Mouse (Mus musculus): ENCODE results near the gene Cntd1. TPM values are rescaled to one million over a fixed set of nuclear protein-coding genes. Genes with fewer than 3 reads are reported as not detected.
A peak's percentile ranks its signal among the peaks of the same experiment; 100 is the strongest.
"Not testable (repeated sequence)": the region's sequence is repeated elsewhere in the genome, so short reads cannot be mapped to it uniquely, and the experiment has no call there.

Gene Cntd1
- polyA plus RNA-seq, 1 experiment = 0.20 TPM

- TF ChIP-seq CTCF (IDR thresholded peaks at IDR 0.05; ENCODE audit: extremely low read depth, insufficient read length, insufficient replicate concordance, low read depth, low read length) (no peak), POLR2A (IDR thresholded peaks at IDR 0.05; ENCODE audit: low read depth, low read length) (no peak)
- no peaks in the 10 kb centered on the region for H3K4me1 ChIP-seq (ENCODE audit: control insufficient read depth, insufficient read depth, insufficient read length, low read length)
- no peak overlapping the region for H3K27ac ChIP-seq (ENCODE audit: insufficient read depth, low read depth, low read length)
- peaks cover 34% of the 10 kb centered on the region for H3K36me3 ChIP-seq (ENCODE audit: control insufficient read depth, insufficient read depth, low read length)
- no peaks in the 10 kb centered on the region for H3K27me3 ChIP-seq (ENCODE audit: control insufficient read depth, insufficient read depth, low read length)
- no peak overlapping the region for H3K4me3 ChIP-seq (ENCODE audit: low read depth, low read length)
- WGBS = 90% methylated on average over 11 of the region's 11 CpGs
Observed at GRCm38 (mm10) chr11:101326147-101326546, 47.3 kb downstream of the Cntd1 start.

- Histone ChIP-seq H3K4me1 (ENCODE audit: control insufficient read depth, insufficient read depth, insufficient read length, low read length) (no peaks in the 10 kb centered on the region), H3K27me3 (ENCODE audit: control insufficient read depth, insufficient read depth, low read length) (no peaks in the 10 kb centered on the region), H3K27ac (ENCODE audit: insufficient read depth, low read depth, low read length) (no peak overlapping the region), H3K4me3 (ENCODE audit: low read depth, low read length) (no peak overlapping the region), H3K36me3 (ENCODE audit: control insufficient read depth, insufficient read depth, low read length) (peaks cover 23% of the 10 kb centered on the region)
- TF ChIP-seq CTCF (IDR thresholded peaks at IDR 0.05; ENCODE audit: extremely low read depth, insufficient read length, insufficient replicate concordance, low read depth, low read length) (no peak), POLR2A (IDR thresholded peaks at IDR 0.05; ENCODE audit: low read depth, low read length) (no peak)
- WGBS = 14% methylated on average over 3 of the region's 3 CpGs
Observed at GRCm38 (mm10) chr11:101327311-101327710, 48.5 kb downstream of the Cntd1 start.

GRCm38 (mm10) chr11:101328941-101329635, 50.3 kb downstream of the Cntd1 start:
- H3K27ac ChIP-seq (ENCODE audit: insufficient read depth, low read depth, low read length) = no peak overlapping the region
- no peaks in the 10 kb centered on the region for H3K27me3 ChIP-seq (ENCODE audit: control insufficient read depth, insufficient read depth, low read length)
- peaks cover 11% of the 10 kb centered on the region for H3K36me3 ChIP-seq (ENCODE audit: control insufficient read depth, insufficient read depth, low read length)
- H3K4me1 ChIP-seq (ENCODE audit: control insufficient read depth, insufficient read depth, insufficient read length, low read length) = no peaks in the 10 kb centered on the region
- TF ChIP-seq POLR2A (IDR thresholded peaks at IDR 0.05; ENCODE audit: low read depth, low read length) (no peak), CTCF (IDR thresholded peaks at IDR 0.05; ENCODE audit: extremely low read depth, insufficient read length, insufficient replicate concordance, low read depth, low read length) (no peak)
- whole genome bisulfite sequencing = 74% methylated on average over 6 of the region's 6 CpGs
- H3K4me3 ChIP-seq (ENCODE audit: low read depth, low read length) = no peak overlapping the region

GRCm38 (mm10) chr11:101330371-101330924, 51.6 kb downstream of the Cntd1 start, which contains the start of gene Aoc3:
Gene Aoc3 (plus strand): TSS chr11:101330605.
- WGBS = 63% methylated on average over 7 of the region's 7 CpGs
- H3K27me3 ChIP-seq (ENCODE audit: control insufficient read depth, insufficient read depth, low read length) = no peaks in the 10 kb centered on the region
- H3K4me3 ChIP-seq (ENCODE audit: low read depth, low read length) = peak within 1 kb of the TSS; percentile 51
- no peaks in the 10 kb centered on the region for H3K4me1 ChIP-seq (ENCODE audit: control insufficient read depth, insufficient read depth, insufficient read length, low read length)
- TF ChIP-seq CTCF (IDR thresholded peaks at IDR 0.05; ENCODE audit: extremely low read depth, insufficient read length, insufficient replicate concordance, low read depth, low read length) = no peak
- TF ChIP-seq POLR2A (IDR thresholded peaks at IDR 0.05; ENCODE audit: low read depth, low read length) = no peak; the same call in 1 of the 2 replicates
- H3K27ac ChIP-seq (ENCODE audit: insufficient read depth, low read depth, low read length) = peak within 1 kb of the TSS; percentile 60
- peaks cover 3% of the 10 kb centered on the region; the same call in 1 of the 2 replicates for H3K36me3 ChIP-seq (ENCODE audit: control insufficient read depth, insufficient read depth, low read length)

DNA sequence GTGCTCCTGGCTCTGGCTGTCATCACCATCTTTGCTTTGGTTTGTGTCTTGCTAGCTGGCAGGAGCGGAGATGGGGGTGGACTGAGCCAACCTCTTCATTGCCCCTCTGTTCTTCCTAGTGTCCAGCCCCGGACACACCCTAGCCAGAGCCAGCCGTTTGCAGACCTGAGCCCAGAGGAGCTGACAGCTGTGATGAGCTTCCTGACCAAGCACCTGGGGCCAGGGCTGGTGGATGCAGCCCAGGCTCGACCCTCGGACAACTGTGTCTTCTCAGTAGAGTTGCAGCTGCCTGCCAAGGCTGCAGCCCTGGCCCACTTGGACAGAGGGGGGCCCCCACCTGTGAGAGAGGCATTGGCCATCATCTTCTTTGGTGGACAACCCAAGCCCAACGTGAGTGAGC, 52.1 kb downstream of the Cntd1 start:
- H3K27ac ChIP-seq (ENCODE audit: insufficient read depth, low read depth, low read length) = peak overlapping the region; percentile 56
- peak overlapping the region; percentile 51 for H3K4me3 ChIP-seq (ENCODE audit: low read depth, low read length)
- H3K27me3 ChIP-seq (ENCODE audit: control insufficient read depth, insufficient read depth, low read length); H3K4me1 ChIP-seq (ENCODE audit: control insufficient read depth, insufficient read depth, insufficient read length, low read length); H3K36me3 ChIP-seq (ENCODE audit: control insufficient read depth, insufficient read depth, low read length): not testable (repeated sequence)
- 65% methylated on average over 6 of the region's 6 CpGs for WGBS

DNA sequence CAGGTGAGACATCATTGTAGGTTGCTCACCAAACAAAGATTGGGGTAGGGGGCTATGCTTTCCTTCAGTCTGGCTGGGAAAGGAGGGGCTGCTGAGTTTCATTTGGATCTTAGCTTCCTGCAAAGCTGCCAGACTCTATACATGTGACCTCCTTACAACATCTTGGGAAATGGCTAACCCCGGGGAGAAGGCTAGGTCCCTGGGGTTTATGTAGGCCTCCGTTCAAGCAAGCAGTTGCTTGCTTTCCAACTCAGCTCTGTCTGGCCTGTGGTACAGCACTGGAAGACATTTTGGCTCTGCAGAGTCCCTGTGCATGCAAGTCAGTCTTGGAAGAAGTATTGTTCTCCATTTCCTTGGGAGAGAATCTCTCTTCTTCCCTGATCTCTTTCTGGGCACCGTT, 53.7 kb downstream of the Cntd1 start:
- H3K27ac ChIP-seq (ENCODE audit: insufficient read depth, low read depth, low read length) = no peak overlapping the region
- 70% methylated on average over 3 of the region's 3 CpGs for WGBS
- H3K36me3 ChIP-seq (ENCODE audit: control insufficient read depth, insufficient read depth, low read length) = no peaks in the 10 kb centered on the region
- no peaks in the 10 kb centered on the region; the same call in 1 of the 2 replicates for H3K4me1 ChIP-seq (ENCODE audit: control insufficient read depth, insufficient read depth, insufficient read length, low read length)
- H3K27me3 ChIP-seq (ENCODE audit: control insufficient read depth, insufficient read depth, low read length) = no peaks in the 10 kb centered on the region
- no peak for TF ChIP-seq POLR2A (IDR thresholded peaks at IDR 0.05; ENCODE audit: low read depth, low read length)
- no peak for TF ChIP-seq CTCF (IDR thresholded peaks at IDR 0.05; ENCODE audit: extremely low read depth, insufficient read length, insufficient replicate concordance, low read depth, low read length)
- H3K4me3 ChIP-seq (ENCODE audit: low read depth, low read length) = peak overlapping the region; percentile 51

DNA sequence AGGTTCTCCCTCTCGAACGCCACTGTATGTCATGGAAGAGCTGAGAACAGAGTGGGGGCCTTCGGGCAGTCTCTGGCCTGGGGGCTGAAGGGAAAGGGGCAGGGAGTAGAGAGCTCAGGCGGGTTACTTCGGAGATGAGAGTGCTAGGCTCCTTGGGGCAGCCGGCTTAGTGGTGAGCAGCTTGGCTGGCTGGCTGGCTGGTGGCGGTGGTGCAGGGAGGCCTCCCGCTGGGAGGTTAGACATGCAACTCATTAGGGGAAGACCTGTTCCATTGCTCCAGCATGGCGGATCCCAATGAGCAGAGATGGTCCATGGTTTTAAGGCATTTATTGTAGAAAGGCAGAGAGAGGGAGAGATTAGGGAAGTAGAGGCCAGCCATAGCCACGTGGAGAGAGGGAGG, 55.2 kb downstream of the Cntd1 start:
- TF ChIP-seq POLR2A (IDR thresholded peaks at IDR 0.05; ENCODE audit: low read depth, low read length) = no peak
- TF ChIP-seq CTCF (IDR thresholded peaks at IDR 0.05; ENCODE audit: extremely low read depth, insufficient read length, insufficient replicate concordance, low read depth, low read length) = no peak
- no peaks in the 10 kb centered on the region for H3K36me3 ChIP-seq (ENCODE audit: control insufficient read depth, insufficient read depth, low read length)
- no peaks in the 10 kb centered on the region for H3K27me3 ChIP-seq (ENCODE audit: control insufficient read depth, insufficient read depth, low read length)
- peak overlapping the region; percentile 42 for H3K4me3 ChIP-seq (ENCODE audit: low read depth, low read length)
- WGBS = 73% methylated on average over 10 of the region's 10 CpGs
- no peak overlapping the region for H3K27ac ChIP-seq (ENCODE audit: insufficient read depth, low read depth, low read length)
- H3K4me1 ChIP-seq (ENCODE audit: control insufficient read depth, insufficient read depth, insufficient read length, low read length) = peaks cover 2% of the 10 kb centered on the region; the same call in 1 of the 2 replicates
